In the genomic region with DNA sequence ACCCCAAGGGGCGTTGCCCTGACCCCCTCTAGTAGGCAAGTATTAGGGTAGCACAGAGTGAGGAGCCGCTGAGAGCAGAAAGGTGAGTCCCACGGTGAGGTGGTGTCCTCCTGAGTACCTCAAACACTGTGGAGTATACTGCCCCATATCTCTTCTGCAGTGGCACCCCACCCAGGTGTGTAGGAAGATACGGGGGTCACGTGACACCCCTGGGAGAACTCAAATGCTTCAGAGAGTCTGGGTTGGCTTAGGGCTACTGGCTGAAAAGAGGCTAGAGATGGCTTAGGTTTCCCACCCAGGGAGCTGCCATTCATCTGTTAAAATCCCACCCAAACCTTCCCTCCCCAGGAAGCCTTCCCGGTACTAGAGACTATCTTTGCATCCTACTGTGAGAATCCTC, we compare ENCODE assay signal across 9 mouse cellular contexts. TPM values are rescaled to one million over a fixed set of nuclear protein-coding genes. Genes with fewer than 3 reads are reported as not detected.
DNase-seq lines count a peak whose midpoint lies in the region; ATAC-seq and TF ChIP-seq lines count a peak whose summit lies in the region.
"Had no signal": no experiment of that assay in that cellular context is flagged by ENCODE, and none has a peak within 500 bp of the region (broad histone marks: within the 10 kb centered on the region; RNA-seq: fewer than 3 reads in every experiment).

No protein-coding gene starts in this region.

- H3K36me3 ChIP-seq in heart, embryonic 11.5 days (ENCODE audit: control insufficient read depth, insufficient read depth, low read length), result no peaks in the 10 kb centered on the region; the same call in 1 of the 2 replicates
- no peaks in the 10 kb centered on the region for H3K36me3 ChIP-seq in heart, adult 2 months (ENCODE audit: control insufficient read depth, insufficient read depth, low read length)
- H3K36me3 ChIP-seq in hindbrain, embryonic 14.5 days (replicated peaks; ENCODE audit: control insufficient read depth, insufficient read depth), result peaks cover 90% of the 10 kb centered on the region
- H3K36me3 ChIP-seq in midbrain, embryonic 13.5 days, result peaks cover 91% of the 10 kb centered on the region

- DNase-seq in heart, adult 2 months, result no peak
- DNase-seq in c-Kit-positive CD71-positive TER-119-positive erythroid progenitor cells, embryonic 14.5 days (ENCODE audit: low spot score), result peak; percentile 79
- no peak for DNase-seq in hindbrain, embryonic 14.5 days (ENCODE audit: low spot score)
- no peak for DNase-seq in adrenal gland, postnatal 25 days
- DNase-seq in T-cell, adult 2 months (ENCODE audit: low spot score), result no peak
- no peak for DNase-seq in gastrocnemius, postnatal 36 days

- no peak for TF ChIP-seq EP300 in heart, adult 2 months (IDR thresholded peaks at IDR 0.05; ENCODE audit: insufficient read depth, low read depth, low read length)

- H3K79me2 ChIP-seq in heart, adult 2 months (replicated peaks; ENCODE audit: control insufficient read depth, insufficient read depth, low read length), result no peaks in the 10 kb centered on the region

- H3K9me3 ChIP-seq in heart, embryonic 11.5 days (replicated peaks; ENCODE audit: control insufficient read depth, low read length), result no peaks in the 10 kb centered on the region
- H3K9me3 ChIP-seq in hindbrain, embryonic 14.5 days (ENCODE audit: control insufficient read depth, low read length), result no peaks in the 10 kb centered on the region
- H3K9me3 ChIP-seq in midbrain, embryonic 13.5 days, result no peaks in the 10 kb centered on the region

- no peak overlapping the region for H3K4me2 ChIP-seq in heart, embryonic 11.5 days
- H3K4me2 ChIP-seq in hindbrain, embryonic 14.5 days (replicated peaks), result peak overlapping the region; percentile 45; the same call in 1 of the 2 replicates
- H3K4me2 ChIP-seq in midbrain, embryonic 13.5 days (replicated peaks), result peak overlapping the region; percentile 58

- no peak for TF ChIP-seq POLR2A in heart, adult 2 months (IDR thresholded peaks at IDR 0.05; ENCODE audit: insufficient read depth, low read depth, low read length)

- intact Hi-C loops in heart, adult 2 months (cut with DNase I), result no loop called here
- intact Hi-C loops in gastrocnemius, postnatal 36 days (cut with DNase I), result no loop called here

- H3K9ac ChIP-seq in heart, embryonic 11.5 days (ENCODE audit: low read depth, low read length), result 0 out of 2 replicates have a peak overlapping the region, but pooled peaks have one; percentile 35
- no peak overlapping the region for H3K9ac ChIP-seq in heart, adult 2 months (ENCODE audit: low read depth, low read length)
- peak overlapping the region; percentile 42 for H3K9ac ChIP-seq in hindbrain, embryonic 14.5 days
- peak overlapping the region; percentile 68 for H3K9ac ChIP-seq in midbrain, embryonic 13.5 days (replicated peaks)

- no peak overlapping the region for H3K4me3 ChIP-seq in heart, embryonic 11.5 days (ENCODE audit: low read depth, low read length)
- no peak overlapping the region for H3K4me3 ChIP-seq in heart, adult 2 months
- 0 out of 2 replicates have a peak overlapping the region, but pooled peaks have one; percentile 8 for H3K4me3 ChIP-seq in hindbrain, embryonic 14.5 days (replicated peaks; ENCODE audit: low read length)
- peak overlapping the region; percentile 36; the same call in 1 of the 2 replicates for H3K4me3 ChIP-seq in midbrain, embryonic 13.5 days (replicated peaks)

- ATAC-seq in heart, embryonic 11.5 days (replicated peaks; ENCODE audit: insufficient number of reproducible peaks, low FRiP score, low TSS enrichment), result no peak
- no peak for ATAC-seq in hindbrain, embryonic 14.5 days (ENCODE audit: low FRiP score)
- no peak for ATAC-seq in midbrain, embryonic 13.5 days

- TF ChIP-seq CTCF in heart, adult 2 months (IDR thresholded peaks at IDR 0.05), result no peak

- peaks cover 16% of the 10 kb centered on the region; the same call in 1 of the 2 replicates for H3K4me1 ChIP-seq in heart, embryonic 11.5 days (ENCODE audit: control insufficient read depth, insufficient read depth, low read length)
- peaks cover 5% of the 10 kb centered on the region for H3K4me1 ChIP-seq in heart, adult 2 months (ENCODE audit: control insufficient read depth, insufficient read depth, low read length)
- peaks cover 15% of the 10 kb centered on the region for H3K4me1 ChIP-seq in hindbrain, embryonic 14.5 days (replicated peaks; ENCODE audit: control insufficient read depth, insufficient read depth, low read length)
- H3K4me1 ChIP-seq in midbrain, embryonic 13.5 days (replicated peaks), result peaks cover 34% of the 10 kb centered on the region

- H3K27ac ChIP-seq in heart, embryonic 11.5 days (ENCODE audit: low read depth, low read length), result no peak overlapping the region
- H3K27ac ChIP-seq in heart, adult 2 months, result no peak overlapping the region
- H3K27ac ChIP-seq in hindbrain, embryonic 14.5 days, result no peak overlapping the region
- H3K27ac ChIP-seq in midbrain, embryonic 13.5 days, result no peak overlapping the region

- peaks cover 76% of the 10 kb centered on the region for H3K27me3 ChIP-seq in heart, embryonic 11.5 days (ENCODE audit: control insufficient read depth, insufficient read depth, low read length)
- H3K27me3 ChIP-seq in heart, adult 2 months (ENCODE audit: control insufficient read depth, insufficient read depth, low read length), result peaks cover 9% of the 10 kb centered on the region
- H3K27me3 ChIP-seq in hindbrain, embryonic 14.5 days (ENCODE audit: control insufficient read depth, insufficient read depth, low read length), result peaks cover 15% of the 10 kb centered on the region; the same call in 1 of the 2 replicates
- peaks cover 49% of the 10 kb centered on the region for H3K27me3 ChIP-seq in midbrain, embryonic 13.5 days

- WGBS in heart, embryonic 11.5 days (ENCODE audit: insufficient replicate concordance), result 29% methylated on average over 6 of the region's 6 CpGs
- WGBS in heart, adult 2 months, result 40% methylated on average over 6 of the region's 6 CpGs
- 40% methylated on average over 6 of the region's 6 CpGs for WGBS in hindbrain, embryonic 14.5 days
- 43% methylated on average over 6 of the region's 6 CpGs for WGBS in midbrain, embryonic 13.5 days

RNA-seq across cellular contexts. Expression of a gene that starts 12.5 kb away (rescaled TPM):
- polyA plus RNA-seq in heart, embryonic 11.5 days (2014; fragmentation: Nextera tagmentation; extraction: Ambion mirVana), result 0.27 and 0.33 TPM in 2 replicates
- total RNA-seq in heart, adult 2 months (2021), result not detected
- polyA plus RNA-seq in heart, adult 2 months (2012; rRNA removed), result 0.08 TPM in 1 of 2 replicates, not detected in the other
- polyA plus RNA-seq in hindbrain, embryonic 14.5 days (2014; fragmentation: Nextera tagmentation; extraction: Ambion mirVana), result 5.2 and 7.3 TPM in 2 replicates
- 5.5 and 5.6 TPM in 2 replicates for polyA plus RNA-seq in midbrain, embryonic 13.5 days (2015; fragmentation: Nextera tagmentation; extraction: Ambion mirVana)
- 0.90 and 1.1 TPM in 2 replicates for total RNA-seq in adrenal gland, postnatal 25 days (2021)
- total RNA-seq in gastrocnemius, postnatal 36 days (2021), result not detected
- total RNA-seq: gastrocnemius, adult 18-20 months had no signal

RNA-seq across cellular contexts. Expression of a gene that starts 13.4 kb away (rescaled TPM):
- polyA plus RNA-seq in heart, embryonic 11.5 days (2014; fragmentation: Nextera tagmentation; extraction: Ambion mirVana), result 0.41 and 1.1 TPM in 2 replicates
- under 1 TPM in 1 of 2 experiments, not detected in 1; 0.14 TPM for total RNA-seq in heart, adult 2 months (2021)
- polyA plus RNA-seq in heart, adult 2 months (2012; rRNA removed), result 0.18 and 0.67 TPM in 2 replicates
- polyA plus RNA-seq in hindbrain, embryonic 14.5 days (2014; fragmentation: Nextera tagmentation; extraction: Ambion mirVana), result 20.9 and 23.6 TPM in 2 replicates
- polyA plus RNA-seq in midbrain, embryonic 13.5 days (2015; fragmentation: Nextera tagmentation; extraction: Ambion mirVana), result 22.8 and 24.0 TPM in 2 replicates
- 10.0 and 14.8 TPM in 2 replicates for total RNA-seq in adrenal gland, postnatal 25 days (2021)
- not detected for total RNA-seq in gastrocnemius, postnatal 36 days (2021)
- total RNA-seq: gastrocnemius, adult 18-20 months had no signal

RNA-seq across cellular contexts. Expression of a gene that starts 17.4 kb away (rescaled TPM):
- polyA plus RNA-seq in heart, embryonic 11.5 days (2014; fragmentation: Nextera tagmentation; extraction: Ambion mirVana), result 89.7 and 104 TPM in 2 replicates
- total RNA-seq in heart, adult 2 months (2021), result 10 to 100 TPM; 59.1 to 61.9 TPM
- 27.3 and 33.0 TPM in 2 replicates for polyA plus RNA-seq in heart, adult 2 months (2012; rRNA removed)
- 237 and 242 TPM in 2 replicates for polyA plus RNA-seq in hindbrain, embryonic 14.5 days (2014; fragmentation: Nextera tagmentation; extraction: Ambion mirVana)
- 362 and 363 TPM in 2 replicates for polyA plus RNA-seq in midbrain, embryonic 13.5 days (2015; fragmentation: Nextera tagmentation; extraction: Ambion mirVana)
- 114 and 134 TPM in 2 replicates for total RNA-seq in adrenal gland, postnatal 25 days (2021)
- total RNA-seq in gastrocnemius, postnatal 36 days (2021), result 10 to 100 TPM; 32.6 to 33.4 TPM

RNA-seq across cellular contexts. Expression of a gene that starts 27.6 kb away (rescaled TPM):
- 0.39 and 1.0 TPM in 2 replicates for polyA plus RNA-seq in heart, embryonic 11.5 days (2014; fragmentation: Nextera tagmentation; extraction: Ambion mirVana)
- total RNA-seq in heart, adult 2 months (2021), result under 1 TPM; 0.66 to 0.89 TPM
- polyA plus RNA-seq in heart, adult 2 months (2012; rRNA removed), result 0.78 and 35.7 TPM in 2 replicates
- polyA plus RNA-seq in hindbrain, embryonic 14.5 days (2014; fragmentation: Nextera tagmentation; extraction: Ambion mirVana), result 1.3 TPM in 2 replicates
- polyA plus RNA-seq in midbrain, embryonic 13.5 days (2015; fragmentation: Nextera tagmentation; extraction: Ambion mirVana), result 0.62 and 0.73 TPM in 2 replicates
- total RNA-seq in adrenal gland, postnatal 25 days (2021), result 0.30 and 0.33 TPM in 2 replicates
- total RNA-seq in gastrocnemius, postnatal 36 days (2021), result under 1 TPM; 0.15 to 0.27 TPM

RNA-seq across cellular contexts. Expression of a gene that starts 33.8 kb away (rescaled TPM):
- polyA plus RNA-seq in heart, embryonic 11.5 days (2014; fragmentation: Nextera tagmentation; extraction: Ambion mirVana), result 48.7 and 49.8 TPM in 2 replicates
- 10 to 100 TPM; 11.8 to 13.1 TPM for total RNA-seq in heart, adult 2 months (2021)
- 9.1 and 9.4 TPM in 2 replicates for polyA plus RNA-seq in heart, adult 2 months (2012; rRNA removed)
- 37.6 and 42.6 TPM in 2 replicates for polyA plus RNA-seq in hindbrain, embryonic 14.5 days (2014; fragmentation: Nextera tagmentation; extraction: Ambion mirVana)
- 39.9 and 41.7 TPM in 2 replicates for polyA plus RNA-seq in midbrain, embryonic 13.5 days (2015; fragmentation: Nextera tagmentation; extraction: Ambion mirVana)
- 22.3 and 26.6 TPM in 2 replicates for total RNA-seq in adrenal gland, postnatal 25 days (2021)
- 10 to 100 TPM; 11.8 to 14.5 TPM for total RNA-seq in gastrocnemius, postnatal 36 days (2021)

Comparison
In these comparisons a context has a peak if more than half of its experiments do, and no peak if none do; other contexts are left out.
1. H3K4me3 ChIP-seq: peak in hindbrain, embryonic 14.5 days (single experiment) and midbrain, embryonic 13.5 days (single experiment); none in heart, embryonic 11.5 days (single experiment) and heart, adult 2 months (single experiment).
2. RNA of a gene that starts 13.4 kb away (polyA plus RNA-seq): 22.8 to 24.0 TPM in midbrain, embryonic 13.5 days and 20.9 to 23.6 TPM in hindbrain, embryonic 14.5 days; 0.41 to 1.1 TPM in heart, embryonic 11.5 days and 0.18 to 0.67 TPM in heart, adult 2 months; every median in the first group is over 10 times any median in the second.